Mouse (Mus musculus): ENCODE results near the gene A430078G23Rik. TPM values are rescaled to one million over a fixed set of nuclear protein-coding genes. Genes with fewer than 3 reads are reported as not detected.

The A430078G23Rik gene
- total RNA-seq, 1 experiment, result 0.18 TPM

GRCm38 (mm10) chr8:3387286-3387685, 34.1 kb downstream of the A430078G23Rik start:
- TF ChIP-seq ZNF384 (IDR thresholded peaks at IDR 0.05; ENCODE audit: low read depth, low read length) (no peak), CHD2 (IDR thresholded peaks at IDR 0.05; ENCODE audit: low read depth, low read length) (no peak), HCFC1 (IDR thresholded peaks at IDR 0.05; ENCODE audit: borderline replicate concordance, insufficient read depth, low read length) (no peak), ZC3H11A (IDR thresholded peaks at IDR 0.05; ENCODE audit: borderline replicate concordance, low read depth, low read length) (no peak), MAFK (IDR thresholded peaks at IDR 0.05; ENCODE audit: insufficient read depth, low read depth, low read length) (no peak)
- peaks cover 5 to 10% of the 10 kb centered on the region in 2 experiments; a peak in 2 of 4 replicates for H3K4me1 ChIP-seq (ENCODE audit: control insufficient read depth in 2 of 2, insufficient read depth in 2 of 2, low read length in 2 of 2, poor library complexity in 1 of 2)
- no peak overlapping the region for H3K4me3 ChIP-seq (ENCODE audit: insufficient read depth in 1 of 2, low read depth in 1 of 2, low read length in 2 of 2, poor library complexity in 1 of 2, severe bottlenecking in 1 of 2)
- H3K36me3 ChIP-seq (ENCODE audit: control insufficient read depth, insufficient read depth, low read length, poor library complexity, severe bottlenecking), result no peaks in the 10 kb centered on the region
- H3K9me3 ChIP-seq (ENCODE audit: control insufficient read depth, insufficient read depth, low read depth, low read length), result no peaks in the 10 kb centered on the region
- no peak overlapping the region for H3K27ac ChIP-seq (ENCODE audit: insufficient read depth, low read depth, low read length, poor library complexity, severe bottlenecking)
- no peak overlapping the region for H3K9ac ChIP-seq (ENCODE audit: insufficient read depth, low read depth, low read length, poor library complexity, severe bottlenecking)
- in situ Hi-C loops (cut with MboI; ENCODE audit: low sequenced_read_pairs in 2 of 2, unreplicated experiment in 2 of 2), result no loop called here
- peak; percentile 75 for DNase-seq (ENCODE audit: low read depth, low spot score)

DNA sequence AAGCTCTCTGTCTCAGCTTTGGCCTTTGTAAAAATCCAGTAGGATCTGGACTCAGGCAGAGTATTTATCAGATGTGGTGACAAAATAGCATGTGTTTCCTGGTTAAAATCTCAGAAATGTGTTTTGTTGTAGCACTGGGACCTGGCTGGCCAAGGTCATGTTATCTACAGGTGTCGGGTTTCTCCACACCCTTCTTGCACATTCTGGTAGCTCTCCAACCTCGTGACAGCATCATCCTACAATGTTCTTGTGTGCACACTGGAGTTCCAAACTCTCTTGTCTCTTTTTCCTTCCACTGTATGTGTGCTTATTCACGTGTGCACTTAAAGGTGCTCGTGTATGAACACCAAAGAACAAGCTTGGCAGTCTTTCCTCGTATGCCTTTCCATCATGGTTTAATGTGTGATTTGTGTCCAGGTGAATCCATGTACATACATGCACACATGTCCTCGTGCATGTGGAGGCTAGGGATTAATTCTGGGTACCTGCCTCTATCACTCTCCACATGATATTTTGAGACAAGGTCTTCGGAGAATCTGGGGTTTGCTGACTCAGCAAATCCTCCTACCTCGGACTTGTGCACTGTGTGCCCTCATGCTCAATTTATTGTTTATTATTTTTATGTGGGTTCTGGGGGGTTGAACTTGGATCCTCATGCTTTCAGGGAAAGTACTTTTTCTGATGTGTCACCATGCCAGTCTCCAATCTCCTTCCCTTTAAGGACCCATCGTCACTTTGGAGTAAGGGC, 35.5 kb downstream of the A430078G23Rik start:
- H3K4me1 ChIP-seq (ENCODE audit: control insufficient read depth in 2 of 2, insufficient read depth in 2 of 2, low read length in 2 of 2, poor library complexity in 1 of 2), result peaks cover 5 to 10% of the 10 kb centered on the region in 2 experiments; a peak in 2 of 4 replicates
- no peak overlapping the region for H3K4me3 ChIP-seq (ENCODE audit: insufficient read depth in 1 of 2, low read depth in 1 of 2, low read length in 2 of 2, poor library complexity in 1 of 2, severe bottlenecking in 1 of 2)
- H3K9ac ChIP-seq (ENCODE audit: insufficient read depth, low read depth, low read length, poor library complexity, severe bottlenecking), result no peak overlapping the region
- no peak overlapping the region for H3K27ac ChIP-seq (ENCODE audit: insufficient read depth, low read depth, low read length, poor library complexity, severe bottlenecking)
- no peaks in the 10 kb centered on the region for H3K9me3 ChIP-seq (ENCODE audit: control insufficient read depth, insufficient read depth, low read depth, low read length)
- H3K36me3 ChIP-seq (ENCODE audit: control insufficient read depth, insufficient read depth, low read length, poor library complexity, severe bottlenecking), result no peaks in the 10 kb centered on the region
- DNase-seq (ENCODE audit: low read depth, low spot score), result no peak
- in situ Hi-C loops (cut with MboI; ENCODE audit: low sequenced_read_pairs in 2 of 2, unreplicated experiment in 2 of 2), result no loop called here
- no peak for TF ChIP-seq ZC3H11A (IDR thresholded peaks at IDR 0.05; ENCODE audit: borderline replicate concordance, low read depth, low read length)
- peak; percentile 99 for TF ChIP-seq MAFK (IDR thresholded peaks at IDR 0.05; ENCODE audit: insufficient read depth, low read depth, low read length)

- no peak for DNase-seq (ENCODE audit: low read depth, low spot score)
- Histone ChIP-seq H3K4me1 (ENCODE audit: control insufficient read depth in 2 of 2, insufficient read depth in 2 of 2, low read length in 2 of 2, poor library complexity in 1 of 2) (peaks cover 5 to 12% of the 10 kb centered on the region in 2 experiments; a peak in 2 of 4 replicates), H3K9me3 (ENCODE audit: control insufficient read depth, insufficient read depth, low read depth, low read length) (no peaks in the 10 kb centered on the region), H3K27ac (ENCODE audit: insufficient read depth, low read depth, low read length, poor library complexity, severe bottlenecking) (no peak overlapping the region), H3K36me3 (ENCODE audit: control insufficient read depth, insufficient read depth, low read length, poor library complexity, severe bottlenecking) (no peaks in the 10 kb centered on the region; the same call in 1 of the 2 replicates), H3K9ac (ENCODE audit: insufficient read depth, low read depth, low read length, poor library complexity, severe bottlenecking) (no peak overlapping the region), H3K4me3 (ENCODE audit: insufficient read depth in 1 of 2, low read depth in 1 of 2, low read length in 2 of 2, poor library complexity in 1 of 2, severe bottlenecking in 1 of 2) (no peak overlapping the region)
- TF ChIP-seq HCFC1 (IDR thresholded peaks at IDR 0.05; ENCODE audit: borderline replicate concordance, insufficient read depth, low read length), result no peak
- in situ Hi-C loops (cut with MboI; ENCODE audit: low sequenced_read_pairs in 2 of 2, unreplicated experiment in 2 of 2), result no loop called here
Measured at GRCm38 (mm10) chr8:3389506-3389905, 36.3 kb downstream of the A430078G23Rik start.

- no peak overlapping the region for H3K9ac ChIP-seq (ENCODE audit: insufficient read depth, low read depth, low read length, poor library complexity, severe bottlenecking)
- no peak overlapping the region for H3K27ac ChIP-seq (ENCODE audit: insufficient read depth, low read depth, low read length, poor library complexity, severe bottlenecking)
- peaks cover 21 to 27% of the 10 kb centered on the region in 2 experiments for H3K4me1 ChIP-seq (ENCODE audit: control insufficient read depth in 2 of 2, insufficient read depth in 2 of 2, low read length in 2 of 2, poor library complexity in 1 of 2)
- H3K4me3 ChIP-seq (ENCODE audit: insufficient read depth in 1 of 2, low read depth in 1 of 2, low read length in 2 of 2, poor library complexity in 1 of 2, severe bottlenecking in 1 of 2), result peak overlapping the region; percentile 81 to 86; a peak in 3 of 4 replicates
- in situ Hi-C loops (cut with MboI; ENCODE audit: low sequenced_read_pairs in 2 of 2, unreplicated experiment in 2 of 2), result no loop called here
- no peak for DNase-seq (ENCODE audit: low read depth, low spot score)
- no peak for TF ChIP-seq ZNF384 (IDR thresholded peaks at IDR 0.05; ENCODE audit: low read depth, low read length)
- no peak for TF ChIP-seq HCFC1 (IDR thresholded peaks at IDR 0.05; ENCODE audit: borderline replicate concordance, insufficient read depth, low read length)
- TF ChIP-seq CHD2 (IDR thresholded peaks at IDR 0.05; ENCODE audit: low read depth, low read length), result no peak
- no peak for TF ChIP-seq MAFK (IDR thresholded peaks at IDR 0.05; ENCODE audit: insufficient read depth, low read depth, low read length)
- TF ChIP-seq ZC3H11A (IDR thresholded peaks at IDR 0.05; ENCODE audit: borderline replicate concordance, low read depth, low read length), result no peak
- H3K9me3 ChIP-seq (ENCODE audit: control insufficient read depth, insufficient read depth, low read depth, low read length), result no peaks in the 10 kb centered on the region
- peaks cover 6% of the 10 kb centered on the region; the same call in 1 of the 2 replicates for H3K36me3 ChIP-seq (ENCODE audit: control insufficient read depth, insufficient read depth, low read length, poor library complexity, severe bottlenecking)
Measured at GRCm38 (mm10) chr8:3392293-3392692, 39.1 kb downstream of the A430078G23Rik start.

Data from ES-E14 (cell line).